Comparison of ENCODE assay signal across 8 mouse cellular contexts in genomic region chr1:140183208-140183607, GRCm38 (mm10). TPM values are rescaled to one million over a fixed set of nuclear protein-coding genes. Genes with fewer than 3 reads are reported as not detected.
DNase-seq lines count a peak whose midpoint lies in the region; ATAC-seq and TF ChIP-seq lines count a peak whose summit lies in the region.

No protein-coding gene starts in this region.

- no peaks in the 10 kb centered on the region for H3K9me3 ChIP-seq in kidney, postnatal 0 days (replicated peaks; ENCODE audit: low read length)

- peak; percentile 52; the same call in 1 of the 2 replicates for ATAC-seq in kidney, postnatal 0 days (replicated peaks; ENCODE audit: low FRiP score, low read depth)
- peak; percentile 95 for ATAC-seq in megakaryocyte, adult 5-6 weeks (ENCODE audit: poor library complexity, severe bottlenecking)
- no peak for ATAC-seq in frontal cortex, adult (ENCODE audit: low TSS enrichment)

- no peaks in the 10 kb centered on the region for H3K27me3 ChIP-seq in kidney, postnatal 0 days (ENCODE audit: insufficient read depth, low read length)

- peak overlapping the region; percentile 36; the same call in 1 of the 2 replicates for H3K4me3 ChIP-seq in kidney, postnatal 0 days (replicated peaks; ENCODE audit: low read depth, low read length)

- no peaks in the 10 kb centered on the region for H3K36me3 ChIP-seq in kidney, postnatal 0 days (ENCODE audit: insufficient read depth, low read length)

- no peak overlapping the region for H3K9ac ChIP-seq in kidney, postnatal 0 days (ENCODE audit: low read depth, low read length)

- peak overlapping the region; percentile 60; the same call in 1 of the 2 replicates for H3K27ac ChIP-seq in kidney, postnatal 0 days

- TF ChIP-seq CTCF in kidney, postnatal 0 days (IDR thresholded peaks at IDR 0.05; ENCODE audit: low read depth): no peak

- 19% methylated on average over 2 of the region's 2 CpGs for WGBS in kidney, postnatal 0 days

- peak; percentile 51 for DNase-seq in layer of hippocampus, adult 9-11 months
- DNase-seq in layer of hippocampus, postnatal 25 days (ENCODE audit: extremely low spot score in 1 of 2, low spot score in 1 of 2): no peak
- peak; percentile 9 for DNase-seq in gastrocnemius, postnatal 25 days
- peak; percentile 91 for DNase-seq in kidney, postnatal 0 days (ENCODE audit: low spot score)
- DNase-seq in frontal cortex, adult 2 months (ENCODE audit: extremely low spot score in 1 of 2, low spot score in 1 of 2): no peak
- DNase-seq in retina, embryonic 14.5 days (ENCODE audit: low spot score): no peak

- peak overlapping the region; percentile 13; the same call in 1 of the 2 replicates for H3K4me2 ChIP-seq in kidney, postnatal 0 days (ENCODE audit: low read length)

- no peaks in the 10 kb centered on the region for H3K4me1 ChIP-seq in kidney, postnatal 0 days (replicated peaks; ENCODE audit: insufficient read depth, low read length)

RNA-seq across cellular contexts. Expression of gene Cfh, which starts 0.4 kb away (rescaled TPM):
- total RNA-seq in layer of hippocampus, postnatal 25 days (2021): 10 to 100 TPM; 13.2 to 15.3 TPM
- total RNA-seq in gastrocnemius, postnatal 25 days (2021): 1 to 10 TPM; 4.6 to 7.3 TPM
- 200 and 205 TPM in 2 replicates for polyA plus RNA-seq in kidney, postnatal 0 days (2015; fragmentation: Nextera tagmentation; extraction: Ambion mirVana)
- 44.5 and 48.6 TPM in 2 replicates for total RNA-seq in megakaryocyte, adult 5-6 weeks (2015)
- total RNA-seq in megakaryocyte, adult 5-6 weeks (2017): 34.6 and 35.9 TPM in 2 replicates
- polyA plus RNA-seq in frontal cortex, adult 2 months (2012; rRNA removed): 10.7 and 18.3 TPM in 2 replicates

Comparison
In these comparisons a context has a peak if more than half of its experiments do, and no peak if none do; other contexts are left out.
1. DNase-seq: peak in layer of hippocampus, adult 9-11 months (single experiment), gastrocnemius, postnatal 25 days (single experiment) and kidney, postnatal 0 days (single experiment); none in layer of hippocampus, postnatal 25 days (0 of 2), frontal cortex, adult 2 months (0 of 2) and retina, embryonic 14.5 days (single experiment).